Mouse (Mus musculus) liver, postnatal 0 days (tissue): ENCODE results near the gene Pp2d1. TPM values are rescaled to one million over a fixed set of nuclear protein-coding genes. Genes with fewer than 3 reads are reported as not detected.
"Not testable (repeated sequence)": the region's sequence is repeated elsewhere in the genome, so short reads cannot be mapped to it uniquely, and the experiment has no call there.

ENCODE experiments used
- ATAC-seq: fragments of 200-750 bp; cut with Nextera tagmentation; 2 replicates; pipeline ENCODE4 v1.8.0; 2017; ENCODE audit warnings: mild to moderate bottlenecking, moderate library complexity
- DNase-seq: peaks from one replicate; pipeline ENCODE4 v3.0.0-alpha.2; 2016
- H3K27ac ChIP-seq: fragments of 300-500 bp; sonication (generic); 2 replicates; pipeline ENCODE4 v1.5.1; 2014; ENCODE audit warnings: antibody characterized with exemption, moderate library complexity, mild to moderate bottlenecking, low read depth
- H3K27me3 ChIP-seq: fragments of 300-500 bp; sonication (generic); 2 replicates; pipeline ENCODE4 v1.6.1; 2014; ENCODE audit warnings: low read length, control low read depth, mixed read lengths; ENCODE audit not compliant: insufficient read depth
- H3K36me3 ChIP-seq: fragments of 300-500 bp; sonication (generic); replicated peaks from 2 replicates; pipeline ENCODE4 v1.6.1; 2014; ENCODE audit warnings: mild to moderate bottlenecking, control low read depth, low read length, moderate library complexity, mixed read lengths; ENCODE audit not compliant: insufficient read depth
- H3K4me1 ChIP-seq: fragments of 300-500 bp; sonication (generic); 2 replicates; pipeline ENCODE4 v1.6.1; 2014; ENCODE audit warnings: antibody characterized with exemption, mild to moderate bottlenecking, control low read depth; ENCODE audit not compliant: insufficient read depth
- H3K4me2 ChIP-seq: fragments of 300-500 bp; sonication (generic); 2 replicates; pipeline ENCODE4 v1.6.1; 2014; ENCODE audit warnings: low read depth, mild to moderate bottlenecking, low read length, moderate library complexity, mixed read lengths
- H3K4me3 ChIP-seq: fragments of 300-500 bp; sonication (generic); 2 replicates; pipeline ENCODE4 v1.5.1; 2014; ENCODE audit warnings: low read depth, low read length
- H3K9ac ChIP-seq: fragments of 300-500 bp; sonication (generic); replicated peaks from 2 replicates; pipeline ENCODE4 v1.6.1; 2014; ENCODE audit warnings: mild to moderate bottlenecking, moderate library complexity
- H3K9me3 ChIP-seq: fragments of 300-500 bp; sonication (generic); 2 replicates; pipeline ENCODE4 v1.6.1; 2016; ENCODE audit warnings: mild to moderate bottlenecking, control low read depth, low read length, mixed read lengths
- CTCF ChIP-seq: sonication (generic); IDR thresholded peaks from 2 replicates; pipeline ENCODE4 v1.5.1; 2016; ENCODE audit warnings: antibody characterized with exemption, low read depth
- EP300 ChIP-seq: IDR thresholded peaks from 2 replicates; pipeline ENCODE4 v1.6.1; 2016; ENCODE audit warnings: antibody characterized with exemption, low read depth, mild to moderate bottlenecking
- WGBS: fragments of 180-500 bp; shearing (Covaris S2); extraction: QIAGEN DNeasy Blood & Tissue Kit; methylation state at CpG from one replicate; pipeline ENCODE4 v1.1.7; 2014; ENCODE audit not compliant: insufficient replicate concordance; 5-methylcytosine and 5-hydroxymethylcytosine counted together
- polyA plus RNA-seq: library from polyadenylated mRNA; unstranded; fragments of >200 nt; fragmentation: Nextera tagmentation; extraction: Ambion mirVana; gene quantifications from 2 replicates; pipeline ENCODE4 v1.2.1, GENCODE M21; 2015

Gene Pp2d1
- polyA plus RNA-seq, result not detected in 2 replicates

- ATAC-seq, H3K36me3 ChIP-seq, H3K9ac ChIP-seq, H3K4me2 ChIP-seq, DNase-seq, H3K9me3 ChIP-seq, H3K27ac ChIP-seq, H3K4me1 ChIP-seq, H3K4me3 ChIP-seq, H3K27me3 ChIP-seq: not testable (repeated sequence)
- WGBS, result 85% methylated on average over 2 of the region's 2 CpGs
Observed at GRCm38 (mm10) chr17:53539351-53539750, at the start of gene Pp2d1. Pp2d1 (minus strand) TSS chr17:53539451.

GRCm38 (mm10) chr17:53588097-53588855 lies 49.0 kb upstream of the Pp2d1 start:
- no peak for DNase-seq
- no peaks in the 10 kb centered on the region for H3K36me3 ChIP-seq
- peaks cover 26% of the 10 kb centered on the region for H3K4me1 ChIP-seq
- TF ChIP-seq EP300 (no peak), CTCF (no peak)
- peak overlapping the region; percentile 91 for H3K27ac ChIP-seq
- no peak for ATAC-seq
- peak overlapping the region; percentile 51; the same call in 1 of the 2 replicates for H3K4me2 ChIP-seq
- H3K9ac ChIP-seq, result peak overlapping the region; percentile 26
- no peaks in the 10 kb centered on the region for H3K27me3 ChIP-seq
- 66% methylated on average over 9 of the region's 9 CpGs for WGBS
- no peak overlapping the region for H3K4me3 ChIP-seq
- H3K9me3 ChIP-seq, result no peaks in the 10 kb centered on the region

GRCm38 (mm10) chr17:53587074-53587851 lies 48.0 kb upstream of the Pp2d1 start:
- Histone ChIP-seq H3K27me3 (no peaks in the 10 kb centered on the region), H3K36me3 (no peaks in the 10 kb centered on the region), H3K9me3 (no peaks in the 10 kb centered on the region), H3K9ac (peak overlapping the region; percentile 26), H3K4me3 (no peak overlapping the region), H3K27ac (peak overlapping the region; percentile 91), H3K4me1 (peaks cover 28% of the 10 kb centered on the region), H3K4me2 (peak overlapping the region; percentile 51)
- WGBS, result 8% methylated on average over 14 of the region's 14 CpGs
- TF ChIP-seq CTCF (no peak), EP300 (peak; percentile 83)
- DNase-seq, result peak; percentile 93
- ATAC-seq, result peak; percentile 90

GRCm38 (mm10) chr17:53583846-53584579 lies 44.8 kb upstream of the Pp2d1 start:
- H3K27me3 ChIP-seq, result no peaks in the 10 kb centered on the region
- no peak for ATAC-seq
- no peak overlapping the region for H3K4me2 ChIP-seq
- H3K27ac ChIP-seq, result 0 out of 2 replicates have a peak overlapping the region, but pooled peaks have one; percentile 17
- H3K9ac ChIP-seq, result no peak overlapping the region
- H3K4me3 ChIP-seq, result no peak overlapping the region
- peaks cover 41% of the 10 kb centered on the region for H3K4me1 ChIP-seq
- DNase-seq, result no peak
- 77% methylated on average over 11 of the region's 11 CpGs for WGBS
- no peak for TF ChIP-seq EP300
- TF ChIP-seq CTCF, result no peak
- H3K36me3 ChIP-seq, result no peaks in the 10 kb centered on the region
- H3K9me3 ChIP-seq, result no peaks in the 10 kb centered on the region

GRCm38 (mm10) chr17:53582805-53583204 lies 43.6 kb upstream of the Pp2d1 start:
- Histone ChIP-seq H3K4me1 (peaks cover 43% of the 10 kb centered on the region), H3K27ac (no peak overlapping the region), H3K36me3 (no peaks in the 10 kb centered on the region), H3K9ac (no peak overlapping the region), H3K9me3 (no peaks in the 10 kb centered on the region), H3K4me3 (no peak overlapping the region), H3K27me3 (no peaks in the 10 kb centered on the region), H3K4me2 (no peak overlapping the region)
- 82% methylated on average over 7 of the region's 7 CpGs for WGBS
- TF ChIP-seq CTCF, result no peak
- no peak for TF ChIP-seq EP300
- DNase-seq, result no peak
- no peak for ATAC-seq
